Mouse (Mus musculus) splenic B cell, adult 2 months (primary cell): Measurements from ENCODE around the gene Atg2a.

ENCODE experiments used
- DNase-seq: peaks from one replicate; pipeline ENCODE4 v3.0.0-alpha.2; 2011; ENCODE audit warnings: low read depth, low spot score
- H3K27me3 ChIP-seq: 2 replicates; pipeline ENCODE4 v1.6.1; 2012; ENCODE audit warnings: mild to moderate bottlenecking, low read length, moderate library complexity, mixed read lengths; ENCODE audit not compliant: control insufficient read depth, poor library complexity, insufficient read depth, severe bottlenecking
- H3K36me3 ChIP-seq: 2 replicates; pipeline ENCODE4 v1.6.1; 2012; ENCODE audit warnings: mild to moderate bottlenecking, low read length, moderate library complexity, mixed read lengths; ENCODE audit not compliant: control insufficient read depth, poor library complexity, insufficient read depth, severe bottlenecking

Gene Atg2a

DNA sequence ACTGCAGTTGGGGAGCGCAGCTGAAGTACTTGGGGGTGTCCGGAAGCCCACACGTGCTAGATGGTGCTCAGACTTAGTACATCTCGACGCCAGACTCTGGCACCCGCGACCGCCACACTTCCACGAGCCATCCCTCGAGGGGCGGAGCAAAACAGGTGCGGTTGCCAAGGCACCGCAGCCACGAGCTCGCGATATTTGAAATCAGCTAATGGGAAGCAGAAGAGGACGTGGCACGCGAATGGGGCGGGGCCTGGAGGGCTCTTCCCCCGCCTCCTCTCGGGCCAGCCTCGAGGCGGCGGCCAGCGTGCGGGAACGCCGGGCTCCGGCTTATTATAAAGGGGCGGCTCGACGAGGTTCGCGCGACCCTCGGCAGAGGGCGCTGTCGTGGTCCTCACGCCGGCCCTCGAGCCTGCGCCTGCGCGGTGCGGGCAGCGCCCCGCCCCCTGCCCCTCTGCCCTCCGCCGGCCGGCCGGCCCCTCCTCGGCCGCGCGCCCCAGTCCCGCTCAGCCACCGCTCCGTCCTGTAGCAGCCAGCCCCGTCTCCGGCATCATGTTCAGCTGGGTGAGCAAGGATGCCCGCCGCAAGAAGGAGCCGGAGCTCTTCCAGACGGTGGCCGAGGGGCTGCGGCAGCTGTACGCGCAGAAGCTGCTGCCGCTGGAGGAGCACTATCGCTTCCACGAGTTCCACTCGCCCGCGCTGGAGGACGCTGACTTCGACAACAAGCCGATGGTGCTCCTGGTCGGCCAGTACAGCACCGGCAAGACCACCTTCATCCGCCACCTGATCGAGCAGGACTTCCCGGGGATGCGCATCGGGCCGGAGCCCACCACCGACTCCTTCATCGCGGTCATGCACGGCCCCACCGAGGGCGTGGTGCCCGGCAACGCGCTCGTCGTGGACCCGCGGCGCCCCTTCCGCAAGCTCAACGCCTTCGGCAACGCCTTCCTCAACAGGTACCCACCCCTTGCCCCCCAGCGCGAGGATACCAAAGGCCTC lies 35.3 kb downstream of the Atg2a start, which contains the start of gene Ehd1:
Gene Ehd1 (plus strand): TSS at position 300 of the 996 bp plus-strand sequence.
- DNase-seq = peak; percentile 99
- Histone ChIP-seq H3K27me3 (no peaks in the 10 kb centered on the region), H3K36me3 (peaks cover 2% of the 10 kb centered on the region)

DNA sequence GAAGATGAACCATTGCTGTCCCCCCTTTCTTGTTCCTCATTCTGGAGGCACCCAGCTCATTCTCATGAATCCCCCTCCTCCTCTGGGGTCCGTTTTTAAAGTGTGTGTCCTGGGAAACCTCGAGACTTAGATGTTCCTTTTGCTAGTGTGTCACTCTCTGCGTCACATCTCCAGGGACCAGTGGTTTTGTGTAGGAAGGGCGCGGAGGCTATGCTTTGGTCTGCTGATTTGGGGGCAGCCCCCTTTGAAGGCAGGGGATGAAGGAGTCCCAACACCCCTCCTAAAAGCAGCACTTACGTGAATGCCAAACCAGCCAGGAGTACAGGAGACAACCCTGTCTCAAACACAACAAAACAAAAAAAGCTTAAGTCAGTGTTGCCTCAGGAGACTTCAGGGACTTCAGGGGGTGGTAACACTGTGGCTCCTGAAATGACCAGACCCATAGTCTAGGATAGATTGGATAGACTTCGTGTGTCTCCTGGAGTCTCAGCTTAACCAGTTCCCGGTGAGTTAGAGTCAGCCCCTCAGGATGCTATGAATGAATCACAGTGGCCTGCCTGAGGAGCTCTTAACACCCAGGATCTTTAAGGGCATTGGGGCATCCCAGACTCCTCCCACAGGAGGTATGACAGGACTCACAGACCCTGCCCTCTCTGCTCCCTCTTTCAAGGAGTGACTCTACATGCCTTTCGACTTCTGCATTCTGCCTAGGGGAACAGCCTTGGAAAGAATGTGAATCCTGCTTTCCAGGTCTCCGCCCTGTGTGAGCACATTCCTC lies 36.4 kb downstream of the Atg2a start:
- DNase-seq = peak; percentile 92
- no peaks in the 10 kb centered on the region for H3K27me3 ChIP-seq
- peaks cover 2% of the 10 kb centered on the region for H3K36me3 ChIP-seq

DNA sequence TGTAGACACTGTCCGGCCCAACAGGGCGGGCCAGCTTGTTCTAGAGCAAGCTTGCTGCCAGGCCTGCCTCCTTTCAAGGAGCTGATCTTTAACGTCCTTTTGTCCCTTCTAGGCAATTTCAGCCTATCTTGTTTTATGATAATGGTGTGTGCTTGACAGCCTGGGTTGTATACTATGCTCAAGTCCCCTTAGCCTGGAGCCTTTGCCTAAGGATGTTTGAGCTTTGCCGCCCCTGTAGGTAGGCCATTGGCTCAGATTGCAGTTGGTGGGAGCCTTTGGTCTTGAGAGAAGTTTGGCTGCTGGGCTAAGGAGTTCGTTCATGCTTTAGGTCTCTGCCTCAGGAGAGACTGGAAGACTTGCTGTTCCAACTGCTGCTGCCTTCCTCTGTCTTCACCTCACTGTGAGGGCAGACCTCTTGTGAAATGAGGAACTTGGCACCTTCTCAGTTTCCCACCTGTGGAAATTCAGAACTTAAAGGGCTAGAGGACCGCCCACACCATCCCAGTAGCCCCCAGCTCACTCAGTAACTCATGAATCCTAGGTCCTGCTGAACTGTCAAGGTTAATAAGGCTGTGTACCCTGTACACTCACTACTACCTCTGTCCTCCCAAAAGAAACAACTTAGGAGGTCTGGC lies 37.1 kb downstream of the Atg2a start:
- Histone ChIP-seq H3K36me3 (peaks cover 9% of the 10 kb centered on the region), H3K27me3 (no peaks in the 10 kb centered on the region)
- DNase-seq = peak; percentile 55

DNA sequence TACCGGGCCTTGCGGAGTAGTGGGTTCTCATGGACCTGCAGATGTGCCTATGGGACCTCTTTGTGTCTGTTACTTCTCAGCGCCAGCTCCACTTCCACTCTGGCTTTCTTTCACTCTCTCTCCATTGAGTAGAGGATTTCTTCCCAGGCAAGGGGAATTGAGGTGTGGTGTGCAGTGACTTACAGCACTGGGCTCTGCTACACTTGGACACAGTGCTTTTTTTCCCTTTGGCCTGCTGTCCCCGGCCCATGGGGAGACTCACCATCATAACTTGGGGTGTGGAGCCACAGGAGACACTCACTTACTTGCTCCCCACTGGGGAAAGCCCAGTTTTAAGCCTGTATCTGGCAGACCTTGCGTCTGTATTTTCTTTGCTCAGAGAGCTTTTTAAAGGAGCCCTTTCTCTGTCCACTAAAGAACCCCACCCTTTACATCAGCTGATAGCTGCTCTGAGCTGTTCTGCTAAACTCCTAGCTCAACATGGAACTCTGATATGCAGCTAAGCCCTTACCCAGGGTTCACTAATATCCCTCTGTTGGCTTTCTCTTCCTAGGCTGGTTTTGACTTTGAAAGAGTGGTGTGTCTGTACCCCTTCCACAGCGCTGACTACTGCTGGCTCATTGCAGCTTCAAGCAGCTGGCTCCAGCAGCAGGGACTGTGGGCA lies 38.1 kb downstream of the Atg2a start:
- no peak for DNase-seq
- H3K36me3 ChIP-seq = peaks cover 9% of the 10 kb centered on the region
- no peaks in the 10 kb centered on the region for H3K27me3 ChIP-seq

DNA sequence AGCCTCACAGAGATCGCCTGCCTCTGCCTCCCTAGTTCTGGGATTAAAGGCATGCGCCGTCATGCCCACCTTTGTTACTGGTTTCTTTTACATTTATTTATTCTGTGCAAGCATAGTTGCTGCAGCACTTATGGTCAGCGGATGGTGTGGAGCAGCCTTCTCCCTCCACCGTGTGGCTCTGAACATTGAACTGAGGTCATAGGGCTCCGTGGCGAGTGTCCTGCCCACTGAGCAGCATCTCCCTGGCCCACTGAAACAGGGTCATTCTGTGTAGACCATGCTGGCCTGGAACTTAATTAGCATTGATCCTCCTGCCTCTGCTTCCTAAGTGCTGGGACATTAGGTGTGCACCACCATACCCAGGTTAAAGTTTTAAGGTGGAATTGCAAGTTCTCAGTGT lies 39.1 kb downstream of the Atg2a start:
- DNase-seq = no peak
- Histone ChIP-seq H3K27me3 (no peaks in the 10 kb centered on the region), H3K36me3 (peaks cover 9% of the 10 kb centered on the region)

DNA sequence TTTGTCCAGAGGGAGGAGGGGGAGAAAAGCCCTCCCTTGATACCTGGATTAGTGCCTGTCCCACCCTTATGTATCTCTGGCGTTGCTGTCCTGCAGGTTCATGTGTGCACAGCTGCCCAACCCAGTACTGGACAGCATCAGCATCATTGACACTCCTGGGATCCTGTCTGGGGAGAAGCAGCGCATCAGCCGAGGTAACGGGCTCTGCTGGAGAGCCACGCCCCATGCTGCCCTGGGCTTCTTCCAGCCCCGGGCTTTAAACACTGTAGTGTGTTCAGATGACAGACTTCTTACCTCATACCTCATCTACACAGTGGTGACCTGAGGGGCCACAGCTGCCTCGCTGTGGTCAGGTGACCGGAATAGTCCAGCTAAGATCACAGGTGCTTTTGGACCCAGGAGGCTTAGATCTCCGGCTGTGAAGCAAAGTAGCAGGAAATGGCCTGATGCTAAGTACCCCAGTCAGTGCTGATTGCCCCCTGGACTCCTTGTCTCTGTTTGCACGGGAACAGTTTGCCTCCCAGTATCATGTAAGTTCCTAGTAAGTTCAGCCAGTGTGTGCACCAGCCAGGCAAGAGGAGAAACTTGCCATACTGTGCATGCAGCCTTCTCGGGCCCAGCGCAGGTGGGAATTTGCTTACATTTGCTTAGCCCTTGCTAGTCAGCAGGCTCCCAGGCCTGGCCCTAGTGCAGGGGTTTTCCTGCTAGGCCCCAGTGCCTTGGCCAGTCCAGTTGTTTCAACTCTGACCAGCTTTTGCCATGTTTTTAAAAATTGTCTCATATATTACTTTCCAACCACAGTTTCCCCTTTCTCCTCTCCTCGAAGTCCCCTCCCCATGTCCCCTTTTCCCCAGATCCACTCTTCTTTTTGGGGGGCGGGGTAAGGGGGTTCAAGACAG lies 39.9 kb downstream of the Atg2a start:
- DNase-seq = no peak
- Histone ChIP-seq H3K36me3 (peaks cover 11% of the 10 kb centered on the region), H3K27me3 (no peaks in the 10 kb centered on the region)

DNA sequence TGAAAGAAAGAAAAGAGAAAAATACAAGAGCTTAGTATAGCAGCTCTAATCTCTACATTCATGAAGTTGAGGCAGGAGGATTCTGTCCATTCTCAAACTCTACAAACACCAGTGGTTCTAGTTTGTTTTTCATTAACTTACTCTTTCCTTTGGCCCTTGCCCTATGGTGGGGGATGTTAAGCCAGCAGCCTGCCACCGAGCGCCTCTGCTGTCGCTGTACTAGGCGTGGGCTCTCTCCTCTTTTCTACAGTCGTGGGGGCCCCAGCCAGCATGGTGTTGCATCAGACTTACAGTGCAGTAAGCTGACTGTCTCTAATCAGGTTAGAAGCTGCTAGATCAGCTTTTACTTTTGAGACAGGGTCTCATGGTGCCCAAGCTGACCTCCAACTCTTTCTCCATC lies 41.5 kb downstream of the Atg2a start:
- Histone ChIP-seq H3K27me3 (no peaks in the 10 kb centered on the region), H3K36me3 (peaks cover 11% of the 10 kb centered on the region)
- no peak for DNase-seq

DNA sequence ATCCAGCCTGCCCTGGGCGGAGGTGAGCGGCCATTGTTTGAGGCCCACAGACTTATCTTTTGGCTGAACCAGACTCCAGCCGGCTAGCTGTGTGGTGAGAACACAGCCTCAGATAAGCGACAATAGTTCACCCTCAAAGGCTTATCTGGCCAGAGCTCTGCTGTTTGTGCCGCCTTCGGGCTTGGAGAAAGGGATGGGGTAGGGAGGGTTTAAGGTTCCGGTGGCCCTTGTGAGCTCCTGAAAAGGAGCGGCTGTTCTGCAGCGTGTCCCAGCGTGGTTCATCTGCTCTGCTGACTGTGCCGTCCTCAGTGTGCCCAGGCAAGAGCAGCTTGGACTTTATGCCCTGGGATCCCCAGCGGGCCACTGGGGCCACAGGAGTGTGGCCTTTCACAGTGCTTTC lies 43.0 kb downstream of the Atg2a start:
- H3K27me3 ChIP-seq = no peaks in the 10 kb centered on the region
- peaks cover 11% of the 10 kb centered on the region for H3K36me3 ChIP-seq
- no peak for DNase-seq

DNA sequence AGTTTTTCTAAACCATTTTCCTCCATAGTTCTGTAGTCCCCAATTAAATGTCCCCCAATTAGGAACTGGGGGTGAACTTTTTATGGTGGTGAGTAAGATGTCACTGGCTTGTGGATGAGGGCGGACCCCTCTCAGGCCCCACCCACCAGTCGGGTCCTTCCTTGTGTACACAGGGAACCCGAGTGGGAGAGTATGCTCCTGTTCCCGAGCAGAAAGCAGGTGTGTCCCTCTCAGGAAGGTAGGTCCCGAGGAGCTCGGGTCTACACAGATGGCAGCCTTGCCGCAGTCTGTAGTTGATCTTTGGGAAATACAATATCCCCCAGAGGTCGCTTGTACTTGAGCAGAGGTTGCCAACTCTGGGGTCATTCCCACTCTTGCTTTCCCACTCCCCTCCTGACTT lies 43.8 kb downstream of the Atg2a start:
- peaks cover 9% of the 10 kb centered on the region for H3K36me3 ChIP-seq
- no peaks in the 10 kb centered on the region for H3K27me3 ChIP-seq
- DNase-seq = no peak

DNA sequence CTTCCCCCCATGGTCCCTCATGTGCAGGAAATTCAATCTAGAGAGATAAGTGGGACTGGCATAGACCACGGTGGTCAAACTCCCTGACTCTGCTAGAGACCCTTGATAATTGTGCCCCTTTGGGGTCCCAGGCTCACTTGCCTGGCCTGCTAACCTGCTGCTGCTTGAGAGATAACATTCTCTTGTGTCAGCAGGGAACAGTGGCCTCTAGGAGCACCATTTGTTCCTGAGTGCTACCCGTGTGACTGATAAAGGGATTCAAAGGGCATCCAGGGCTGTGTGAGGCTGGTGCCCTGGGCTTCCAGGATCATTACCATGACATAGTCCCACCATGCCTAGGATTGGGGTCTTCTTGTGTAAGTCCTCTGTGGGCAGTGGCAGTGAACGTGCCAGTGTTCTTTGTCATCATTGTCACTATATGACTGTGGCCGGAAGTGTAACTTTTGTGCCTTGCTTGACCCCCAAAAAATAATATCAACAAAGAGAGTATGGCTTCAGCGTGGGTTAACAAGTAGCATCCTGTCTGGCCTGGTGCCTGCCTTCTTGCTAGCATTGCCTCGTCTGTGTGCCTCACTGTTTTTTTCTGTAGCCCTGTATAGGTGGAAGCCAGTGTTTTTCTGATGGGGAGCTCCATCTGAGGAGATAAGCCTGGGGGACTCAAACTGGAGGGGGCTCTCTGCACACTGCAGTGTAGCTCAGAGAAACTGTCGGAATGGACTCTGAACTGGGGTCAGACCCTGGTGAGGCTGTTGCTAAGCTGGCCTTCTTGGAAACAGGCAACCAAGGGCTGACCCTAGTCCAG lies 44.4 kb downstream of the Atg2a start:
- Histone ChIP-seq H3K36me3 (peaks cover 9% of the 10 kb centered on the region), H3K27me3 (no peaks in the 10 kb centered on the region)
- no peak for DNase-seq

DNA sequence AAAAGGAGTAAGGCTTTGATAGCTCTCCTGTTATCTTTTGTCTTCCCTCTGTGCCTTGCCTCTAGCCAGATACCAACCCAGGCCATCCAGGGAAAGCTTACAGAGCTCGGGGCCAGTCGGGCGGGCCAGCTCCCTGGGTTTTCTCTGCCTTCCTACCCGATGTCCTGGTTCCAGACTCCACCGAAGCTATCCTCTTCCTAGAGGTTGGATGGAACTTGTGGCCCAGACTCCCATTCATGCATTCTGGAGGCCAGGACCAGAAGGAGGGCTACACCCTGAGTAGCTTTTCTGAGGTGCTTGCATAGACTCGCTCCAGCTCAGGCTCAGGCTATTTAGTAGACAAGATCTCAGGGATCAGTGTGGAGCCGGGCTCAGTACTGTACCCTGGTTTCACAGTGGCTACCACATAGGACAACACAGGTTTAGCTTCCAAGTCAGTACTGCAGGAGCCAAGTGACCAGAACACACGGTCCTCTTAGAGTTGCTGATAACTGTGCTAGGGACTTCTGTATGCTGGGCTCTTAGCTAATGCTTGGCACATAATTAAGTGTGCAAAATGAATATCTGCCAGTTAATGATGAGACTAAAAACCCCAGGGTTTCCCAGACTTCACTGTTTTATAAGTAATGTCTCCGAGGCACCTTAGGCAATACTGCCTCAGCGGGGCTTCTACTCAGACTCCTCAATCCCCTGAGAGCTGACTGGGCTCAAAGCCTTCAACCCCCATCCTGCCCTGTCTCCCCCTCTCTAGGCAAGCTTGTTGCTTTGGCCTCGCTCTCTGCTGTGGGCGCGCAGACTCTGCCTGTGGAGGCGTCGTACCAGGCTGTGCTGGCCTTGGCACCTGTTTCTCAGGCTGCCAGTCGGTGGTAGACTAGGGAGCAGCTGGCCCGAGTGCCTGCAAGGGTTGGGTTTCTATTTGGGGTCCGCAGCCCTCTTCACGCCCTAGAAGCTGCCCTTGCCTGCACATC lies 45.2 kb downstream of the Atg2a start:
- H3K27me3 ChIP-seq = no peaks in the 10 kb centered on the region

DNA sequence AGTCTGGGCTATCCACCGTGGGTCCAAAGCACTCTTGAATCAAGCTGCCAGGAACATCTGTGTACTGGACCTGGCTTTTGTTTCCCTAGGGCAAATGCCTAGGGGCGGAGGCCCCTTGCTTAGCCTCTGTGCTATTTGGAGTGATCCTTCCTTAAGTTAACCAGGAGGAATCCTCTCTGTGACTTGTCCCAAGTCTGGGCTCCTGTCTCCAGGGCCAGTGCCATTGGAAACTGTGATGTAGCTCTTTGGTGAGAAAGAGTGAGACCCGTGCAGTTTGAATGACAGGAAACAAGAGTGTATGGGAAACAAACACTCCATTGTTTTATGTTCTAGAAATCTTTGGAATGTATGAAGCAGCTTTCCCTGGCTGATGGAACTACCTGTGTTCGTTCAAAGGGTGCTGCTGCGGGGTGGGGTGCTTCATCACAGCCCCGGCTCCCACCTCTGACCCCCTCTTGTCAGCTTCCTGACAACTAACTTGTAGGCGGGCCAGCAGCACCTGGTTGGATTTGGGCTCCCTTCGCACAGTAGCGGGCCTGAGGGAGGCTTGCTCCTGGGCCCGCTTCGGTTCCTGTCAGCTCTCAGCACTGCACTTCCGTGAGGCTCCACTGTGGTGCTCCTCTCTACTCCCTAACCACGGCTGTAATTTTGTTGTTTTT lies 46.9 kb downstream of the Atg2a start:
- DNase-seq = no peak
- peaks cover 4% of the 10 kb centered on the region for H3K36me3 ChIP-seq
- no peaks in the 10 kb centered on the region for H3K27me3 ChIP-seq

More for the DNA sequence above, 45.2 kb downstream of the Atg2a start:
- peaks cover 9% of the 10 kb centered on the region for H3K36me3 ChIP-seq
- no peak for DNase-seq
